Mouse (Mus musculus): Measurements from ENCODE around the gene Ifit1bl2. TPM values are rescaled to one million over a fixed set of nuclear protein-coding genes. Genes with fewer than 3 reads are reported as not detected.
"Not testable (repeated sequence)": the region's sequence is repeated elsewhere in the genome, so short reads cannot be mapped to it uniquely, and the experiment has no call there.

Gene Ifit1bl2
- polyA plus RNA-seq, 1 experiment, result 0.37 TPM

- not testable (repeated sequence) for DNase-seq (ENCODE audit: low spot score)
Observed at GRCm38 (mm10) chr19:34610118-34610517, 30.4 kb downstream of the Ifit1bl2 start.

GRCm38 (mm10) chr19:34607237-34608051 lies 33.1 kb downstream of the Ifit1bl2 start, which contains the start of gene Ifit3b:
TSS of gene Ifit3b (plus strand) at chr19:34607970.
- DNase-seq (ENCODE audit: low spot score), result not testable (repeated sequence)

DNA sequence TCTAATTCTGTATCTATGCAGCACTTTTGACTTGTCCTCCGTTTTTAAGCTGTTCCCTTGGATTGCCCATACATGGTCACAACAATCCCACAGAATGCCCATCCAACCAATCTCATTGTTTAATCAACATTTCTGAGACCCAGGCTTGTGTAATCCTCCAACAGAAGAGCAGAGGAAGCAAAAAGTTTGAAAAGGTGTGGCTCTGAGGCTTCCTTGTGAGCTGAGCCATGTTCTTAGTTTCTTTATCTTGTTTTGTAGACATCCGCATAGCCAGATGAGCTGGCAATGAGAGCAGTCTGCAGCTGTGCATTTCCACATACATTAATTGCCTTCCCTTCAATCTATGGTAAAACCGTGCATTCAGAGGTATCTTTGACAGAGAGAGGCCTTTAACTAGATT lies 35.1 kb downstream of the Ifit1bl2 start:
- DNase-seq (ENCODE audit: low spot score), result no peak

GRCm38 (mm10) chr19:34601888-34602287 lies 38.7 kb downstream of the Ifit1bl2 start, which contains the start of gene Ifit1bl1:
TSS of gene Ifit1bl1 (minus strand) at chr19:34601956.
- DNase-seq (ENCODE audit: low spot score), result not testable (repeated sequence)

DNA sequence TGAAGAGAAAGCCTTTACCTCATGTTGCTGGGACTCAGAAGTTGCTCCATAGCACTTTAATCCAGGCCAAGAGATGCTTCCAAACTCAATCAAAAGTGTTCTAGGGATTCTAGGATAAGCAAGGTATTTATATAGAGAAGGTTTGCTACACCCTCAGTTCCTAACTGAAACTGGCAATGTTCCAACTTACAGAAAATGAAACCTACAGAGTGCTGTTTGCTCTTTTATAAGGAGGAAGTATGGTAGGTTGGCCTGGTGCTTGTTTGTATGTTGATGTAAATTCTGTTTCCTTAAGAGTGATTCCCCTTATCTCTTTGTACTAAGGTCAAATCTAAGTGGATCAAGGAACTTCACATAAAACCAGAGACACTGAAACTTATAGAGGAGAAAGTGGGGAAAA lies 41.3 kb downstream of the Ifit1bl2 start:
- not testable (repeated sequence) for DNase-seq (ENCODE audit: low spot score)

GRCm38 (mm10) chr19:34598341-34598740 lies 42.2 kb downstream of the Ifit1bl2 start:
- no peak for DNase-seq (ENCODE audit: low spot score)

- no peak for DNase-seq (ENCODE audit: low spot score)
Observed at GRCm38 (mm10) chr19:34596811-34597210, 43.7 kb downstream of the Ifit1bl2 start.

DNA sequence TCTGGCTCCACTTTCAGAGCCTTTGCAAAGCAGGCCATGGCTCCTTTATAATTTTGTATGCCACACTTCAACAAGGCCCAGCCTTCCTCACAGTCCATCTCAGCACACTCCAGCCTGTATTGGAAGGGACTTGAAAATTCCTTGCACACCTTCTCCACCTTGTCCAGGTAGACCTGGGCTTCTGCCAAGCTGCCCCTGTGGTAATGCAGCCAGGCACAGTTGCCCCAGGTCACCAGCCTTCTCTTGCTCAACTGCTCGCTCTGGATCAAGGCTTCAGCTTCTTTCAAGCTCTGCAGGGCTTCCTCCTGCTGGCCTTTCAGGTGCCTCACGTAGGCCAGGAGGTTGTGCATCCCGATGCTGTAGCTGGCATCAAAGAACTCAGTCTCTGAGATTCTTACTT lies 46.0 kb downstream of the Ifit1bl2 start:
- DNase-seq (ENCODE audit: low spot score), result not testable (repeated sequence)

- no peak for DNase-seq (ENCODE audit: low spot score)
Observed at GRCm38 (mm10) chr19:34593456-34593855, 47.1 kb downstream of the Ifit1bl2 start.

DNA sequence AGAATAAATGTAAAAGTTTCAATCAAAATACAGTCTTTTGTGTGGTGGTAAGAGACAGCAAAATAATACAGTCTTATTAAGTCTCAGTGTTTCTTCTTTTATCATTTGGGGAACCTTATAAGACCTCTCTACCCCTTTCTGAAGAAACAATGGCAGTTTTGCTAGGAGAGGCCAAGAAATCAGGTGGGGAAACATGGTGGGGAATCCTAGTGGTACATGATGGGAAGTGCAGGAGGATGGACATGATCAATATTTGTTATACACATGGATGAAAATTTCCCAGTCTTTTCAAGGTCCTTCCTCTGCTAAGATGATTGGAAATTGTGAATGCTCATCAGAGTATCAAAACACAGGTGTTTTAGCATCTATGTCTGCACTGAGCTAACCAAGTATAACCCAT lies 51.6 kb downstream of the Ifit1bl2 start:
- DNase-seq (ENCODE audit: low spot score), result no peak

GRCm38 (mm10) chr19:34587898-34588692 lies 52.4 kb downstream of the Ifit1bl2 start:
- DNase-seq (ENCODE audit: low spot score), result not testable (repeated sequence)

DNA sequence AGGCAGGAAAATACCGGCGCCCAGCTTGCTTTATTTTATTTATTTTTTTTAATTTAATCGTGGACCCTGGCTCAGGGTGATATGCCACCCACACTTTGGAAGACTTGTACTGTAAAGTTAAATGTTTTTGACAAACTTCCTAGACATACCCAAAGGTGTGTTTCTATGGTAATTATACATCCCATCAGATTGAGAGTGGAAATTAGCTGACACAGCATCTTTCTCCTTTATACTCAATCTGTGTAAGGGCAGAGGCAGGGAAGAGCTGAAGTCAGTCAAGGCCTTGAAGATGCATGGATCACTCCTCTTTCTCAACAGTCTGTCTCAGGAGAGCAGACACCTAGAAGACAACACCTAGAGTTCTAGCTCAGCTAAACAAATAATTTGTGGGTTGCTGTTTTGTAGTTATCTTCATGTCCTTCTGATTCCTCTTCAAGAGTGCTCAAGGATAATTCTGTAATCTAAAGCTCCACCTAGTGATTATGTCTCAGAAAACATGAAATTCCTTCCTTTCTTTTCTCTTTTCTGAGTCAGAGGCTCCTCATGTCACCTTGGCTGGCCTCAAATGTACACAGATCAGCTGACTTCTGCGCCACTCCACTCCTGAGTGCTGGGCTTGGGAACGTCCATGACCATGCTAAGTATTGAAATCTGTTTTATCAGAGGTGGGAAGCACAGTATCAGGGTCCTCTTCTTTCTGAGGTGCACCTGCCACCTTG lies 54.6 kb downstream of the Ifit1bl2 start:
- DNase-seq (ENCODE audit: low spot score), result not testable (repeated sequence)

DNA sequence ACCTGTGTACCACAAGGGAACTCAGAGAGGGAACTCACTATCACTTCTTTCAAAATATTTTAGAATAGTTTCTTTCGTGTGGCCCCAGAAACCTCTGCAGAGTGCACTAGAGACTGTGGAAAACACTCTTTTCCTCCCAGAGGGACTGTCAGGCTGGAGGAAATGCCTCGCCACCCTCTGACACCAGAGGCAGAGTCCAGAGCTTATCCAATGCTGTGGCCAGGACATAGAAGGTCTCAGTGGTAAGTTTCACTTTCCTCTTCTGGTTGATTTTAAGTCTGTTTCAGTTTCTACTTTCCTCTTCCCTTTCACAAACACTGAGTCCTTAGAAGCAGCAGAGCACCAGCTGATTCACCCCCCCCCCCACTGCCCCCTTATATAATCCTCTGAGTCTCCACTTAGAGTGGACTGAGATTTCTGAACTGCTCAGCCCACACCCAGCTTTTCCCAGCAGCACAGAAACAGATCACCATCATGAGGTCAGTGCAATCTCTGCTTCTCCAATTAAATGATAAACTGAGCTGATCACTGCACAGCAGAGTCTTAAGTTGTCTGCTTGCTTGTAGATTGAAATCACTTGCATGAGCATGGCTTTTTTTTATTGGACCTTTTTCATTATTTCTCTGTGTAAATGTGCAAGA lies 57.3 kb downstream of the Ifit1bl2 start, which contains the start of gene Ifit3:
Gene Ifit3, plus strand, starts transcription at position 406 of the 641 bp plus-strand sequence.
- not testable (repeated sequence) for DNase-seq (ENCODE audit: low spot score)

DNA sequence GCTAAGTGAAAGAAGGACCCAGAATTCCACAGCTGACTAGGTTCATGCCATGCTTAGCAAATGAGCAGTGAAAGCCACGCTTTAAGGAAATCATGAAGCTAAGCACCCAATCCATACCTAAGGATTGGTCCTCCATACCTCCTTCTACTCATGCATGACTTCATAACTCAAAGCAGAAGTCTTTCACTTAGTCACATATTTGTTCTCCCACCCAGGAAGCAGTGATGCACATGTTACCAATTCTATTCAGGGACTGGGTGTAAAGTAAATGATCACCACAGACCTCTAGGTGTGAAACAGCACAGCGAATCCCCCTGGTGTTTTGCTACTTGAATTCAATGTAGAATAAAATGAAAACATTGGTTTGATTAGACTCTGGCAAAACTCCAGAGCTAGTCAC lies 57.8 kb downstream of the Ifit1bl2 start:
- DNase-seq (ENCODE audit: low spot score), result not testable (repeated sequence)

GRCm38 (mm10) chr19:34577121-34577520 lies 63.4 kb downstream of the Ifit1bl2 start:
- no peak for DNase-seq (ENCODE audit: low spot score)

DNA sequence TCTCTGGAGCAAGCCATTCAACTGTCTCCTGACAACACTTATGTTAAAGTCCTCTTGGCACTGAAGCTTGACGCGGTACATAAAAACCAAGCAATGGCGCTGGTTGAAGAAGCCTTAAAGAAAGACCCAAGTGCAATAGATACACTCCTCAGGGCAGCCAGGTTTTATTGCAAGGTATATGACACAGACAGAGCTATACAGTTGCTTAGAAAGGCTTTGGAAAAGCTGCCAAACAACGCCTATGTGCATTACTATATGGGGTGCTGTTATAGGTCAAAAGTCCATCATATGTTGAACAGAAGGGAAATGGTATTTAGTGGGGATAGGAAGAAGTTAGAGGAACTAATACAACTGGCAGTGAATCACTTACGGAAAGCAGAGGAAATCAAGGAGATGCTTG lies 66.9 kb downstream of the Ifit1bl2 start:
- no peak for DNase-seq (ENCODE audit: low spot score)

DNA sequence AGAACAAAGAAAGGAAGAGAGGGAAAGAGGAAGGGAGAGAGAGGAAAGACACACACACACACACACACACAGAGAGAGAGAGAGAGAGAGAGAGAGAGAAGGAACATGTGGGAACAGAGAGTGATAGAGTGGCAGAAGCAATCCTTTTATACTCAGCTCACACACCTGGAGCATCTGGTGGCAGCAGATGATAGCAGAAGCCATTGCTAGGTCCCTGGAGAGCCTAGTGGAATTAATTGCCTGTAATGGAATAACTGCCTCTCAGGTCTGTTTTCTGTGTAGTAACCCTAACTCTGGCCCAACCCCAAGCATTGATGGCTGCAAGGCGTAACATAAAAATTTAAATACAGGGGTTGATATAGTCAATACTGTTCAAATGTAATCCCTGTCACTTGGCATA lies 69.5 kb downstream of the Ifit1bl2 start:
- no peak for DNase-seq (ENCODE audit: low spot score)

DNA sequence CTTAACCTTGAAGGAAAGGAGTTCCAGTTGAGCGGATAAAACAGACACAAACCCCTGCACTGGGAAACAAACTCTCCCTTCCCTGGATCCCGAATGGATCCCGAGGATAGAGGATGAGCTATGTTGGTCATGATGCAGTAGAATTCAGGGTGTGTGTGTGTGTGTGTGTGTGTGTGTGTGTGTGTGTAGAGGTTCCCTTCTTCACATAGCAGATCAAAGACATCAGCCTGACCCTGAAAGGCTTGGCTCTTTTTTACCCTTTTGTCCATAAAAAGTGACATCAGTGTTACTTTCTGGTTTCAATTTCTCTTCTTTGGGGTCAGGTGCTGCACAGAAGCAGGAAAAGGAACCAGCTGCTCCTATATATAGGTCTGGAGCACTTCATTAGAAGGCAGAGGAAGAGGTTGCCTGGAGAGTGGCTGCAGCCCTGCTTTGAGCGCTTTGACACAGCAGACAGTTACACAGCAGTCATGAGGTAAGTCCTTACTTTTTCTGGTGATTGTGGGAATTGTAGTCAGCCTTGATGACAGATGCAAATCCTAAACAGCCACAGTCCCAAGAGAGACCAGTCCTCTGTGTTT lies 70.6 kb downstream of the Ifit1bl2 start:
- DNase-seq (ENCODE audit: low spot score), result no peak

- no peak for DNase-seq (ENCODE audit: low spot score)
Observed at GRCm38 (mm10) chr19:34568988-34569895, 71.3 kb downstream of the Ifit1bl2 start.
